Mouse (Mus musculus) naive thymus-derived CD4-positive, alpha-beta T cell, adult 2 months (primary cell): ENCODE measurements around the gene Wars.

Experiments used
- DNase-seq: peaks from one replicate; pipeline ENCODE4 v3.0.0-alpha.2; 2011; ENCODE audit warnings: low read depth

The Wars gene

DNA sequence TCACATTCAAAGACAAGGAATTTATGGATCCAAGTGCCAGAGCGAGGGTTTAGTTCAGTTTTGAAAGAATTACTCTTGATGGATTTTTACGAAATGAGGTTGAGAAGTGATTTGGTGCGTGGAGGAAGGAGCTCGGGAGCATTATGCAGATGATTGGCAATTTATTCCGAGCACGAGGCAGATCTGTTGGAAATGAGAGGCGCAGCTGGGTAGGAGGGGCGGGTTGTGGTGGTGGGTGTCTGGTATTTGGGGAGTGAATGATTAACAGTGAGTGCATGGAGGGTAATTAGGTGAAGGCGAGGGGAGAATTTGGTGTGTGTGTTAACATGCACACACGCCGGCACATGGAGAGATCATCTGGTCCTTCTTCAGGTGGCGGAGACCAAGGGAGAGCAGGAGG is 12.4 kb upstream of the Wars start:
- no peak for DNase-seq

DNA sequence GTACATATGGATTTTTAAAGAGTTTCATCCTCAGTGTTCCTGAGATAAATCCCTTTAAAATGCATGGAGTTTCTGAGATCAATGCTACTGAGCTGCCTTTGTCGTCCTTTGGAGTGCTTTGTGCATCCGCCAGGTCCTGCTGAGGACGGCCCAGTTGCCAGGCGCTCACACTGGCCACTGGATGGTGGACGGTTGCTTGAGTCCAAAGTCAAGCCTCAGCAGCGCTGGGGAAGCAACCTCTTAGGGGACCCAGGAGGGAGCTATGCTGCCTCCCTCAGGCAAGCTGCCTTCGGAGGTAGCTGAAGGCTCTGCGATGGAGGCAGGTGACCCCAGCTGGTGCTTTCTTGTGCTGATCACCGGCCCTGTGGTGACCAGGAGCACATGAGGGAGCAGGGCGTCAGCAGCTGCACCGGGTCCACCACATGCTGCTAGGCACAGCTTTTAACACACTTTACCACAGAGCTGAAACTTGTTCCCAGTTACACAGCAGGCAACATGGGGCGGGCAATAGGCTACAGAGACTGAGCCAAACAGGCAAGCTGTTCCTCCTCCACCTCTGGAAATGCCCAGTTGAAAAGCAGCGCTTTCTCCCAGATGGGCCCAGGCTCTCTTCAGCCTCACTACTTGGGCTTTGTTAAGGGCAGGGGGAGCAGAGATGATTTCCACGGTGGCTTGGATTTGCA is 11.8 kb upstream of the Wars start:
- DNase-seq = no peak

DNA sequence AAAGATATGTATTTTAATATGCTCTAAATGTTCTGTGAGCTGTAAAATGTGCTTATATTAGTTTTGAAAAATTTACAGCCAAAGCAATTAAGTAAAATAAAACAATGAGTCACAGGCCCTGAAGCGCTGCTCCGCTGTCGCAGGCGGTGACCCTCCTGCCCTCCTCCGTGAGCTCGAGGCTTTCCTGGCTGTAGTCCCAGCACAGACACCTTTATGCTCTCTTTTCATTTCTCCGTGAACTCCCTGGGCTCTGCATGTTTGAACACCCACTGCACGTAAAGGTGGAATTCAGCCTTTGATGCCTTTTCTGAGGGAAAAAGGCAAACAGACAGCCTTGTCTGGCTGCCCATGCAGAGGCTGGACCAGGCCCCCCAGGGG is 10.3 kb upstream of the Wars start:
- no peak for DNase-seq

DNA sequence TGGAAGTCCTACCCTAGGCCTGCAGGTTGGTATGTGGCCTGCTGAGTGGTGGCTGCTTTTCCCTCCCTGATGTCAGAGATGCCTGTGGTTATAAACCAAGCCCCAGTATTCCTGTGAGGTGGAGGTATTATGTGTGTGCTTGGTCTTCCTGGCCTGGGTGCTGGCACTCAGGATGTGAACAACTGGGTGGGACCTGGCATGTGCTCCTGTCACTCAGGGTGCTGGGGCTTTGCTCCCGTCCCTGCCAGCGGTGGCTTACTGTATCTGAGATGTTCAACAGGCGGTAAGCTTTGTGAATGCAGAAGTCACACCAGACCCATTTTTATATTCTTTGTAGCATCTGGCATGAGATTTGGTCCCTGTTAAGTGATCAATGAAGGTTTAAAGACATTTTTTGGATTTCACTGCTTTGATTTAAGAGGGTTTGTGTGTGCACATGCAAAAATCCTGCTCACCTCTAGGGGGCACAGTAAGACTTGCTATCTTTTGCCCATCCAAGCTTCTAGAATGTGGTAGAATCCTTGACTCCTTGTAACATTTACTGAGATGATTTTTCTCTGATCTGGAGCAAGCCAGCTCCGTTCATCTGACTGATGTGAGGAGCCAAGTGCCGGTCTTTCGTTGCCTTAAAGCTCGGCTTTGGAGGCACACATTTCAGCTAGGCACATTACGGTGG is 9.8 kb upstream of the Wars start:
- peak; percentile 47 for DNase-seq

DNA sequence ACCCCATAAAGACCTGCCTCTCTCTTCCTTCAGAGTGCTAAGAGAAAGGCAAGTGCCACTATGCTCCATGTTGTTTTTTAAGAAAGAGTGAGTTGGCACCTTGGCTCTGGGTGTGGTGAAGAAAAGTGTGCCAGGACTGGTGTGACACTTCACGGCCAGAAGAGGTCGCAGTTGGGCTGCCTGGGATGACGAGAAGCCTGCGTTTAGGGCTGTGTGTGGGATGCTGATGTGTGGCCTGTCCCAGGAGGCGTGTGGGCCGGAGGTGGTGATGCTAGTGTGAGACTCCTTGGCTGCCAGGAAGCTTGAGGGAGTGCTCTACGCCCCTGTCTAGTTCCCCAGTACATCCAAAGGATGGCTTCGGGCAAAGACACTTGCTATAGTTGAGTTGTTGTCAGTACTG is 9.0 kb upstream of the Wars start:
- DNase-seq = peak; percentile 60

DNA sequence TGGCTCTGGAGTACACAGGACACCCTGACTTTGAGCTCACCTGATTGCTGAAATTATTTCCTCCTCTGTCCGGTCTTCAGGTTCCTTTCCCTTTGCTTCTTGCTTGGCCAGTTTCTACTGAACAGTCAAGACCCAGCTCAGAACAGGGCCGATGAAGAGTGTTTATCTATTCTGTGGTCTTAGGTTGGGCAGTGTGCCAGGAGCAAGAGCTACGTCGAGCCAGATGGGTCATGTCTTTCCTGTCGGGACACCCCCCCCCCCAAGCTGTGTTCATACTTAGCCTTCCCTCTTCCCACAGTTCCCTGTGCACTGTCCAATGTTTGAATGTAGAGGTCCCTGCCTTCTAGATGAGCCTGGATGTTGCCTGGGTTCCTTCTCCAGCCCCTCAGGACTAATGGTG is 7.4 kb upstream of the Wars start:
- no peak for DNase-seq

DNA sequence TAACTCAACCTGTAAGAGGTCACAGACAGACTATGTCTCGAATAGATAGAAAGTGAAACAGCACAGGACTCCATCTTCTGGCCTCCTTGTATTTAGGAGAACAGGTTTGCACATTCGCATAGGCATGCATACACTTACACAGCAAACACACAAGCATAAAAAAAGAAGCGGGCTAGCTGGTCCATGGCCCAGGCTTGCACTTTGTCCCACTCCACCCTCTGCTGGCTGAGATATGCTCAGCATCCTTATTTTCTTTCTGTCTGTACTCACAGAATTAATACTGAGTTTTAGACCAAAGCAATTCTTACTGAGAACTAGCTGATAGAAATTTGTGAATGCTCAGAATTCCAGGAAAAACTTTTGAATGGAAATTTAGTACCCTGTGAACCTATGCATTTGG is 2.0 kb upstream of the Wars start:
- DNase-seq = peak; percentile 30

DNA sequence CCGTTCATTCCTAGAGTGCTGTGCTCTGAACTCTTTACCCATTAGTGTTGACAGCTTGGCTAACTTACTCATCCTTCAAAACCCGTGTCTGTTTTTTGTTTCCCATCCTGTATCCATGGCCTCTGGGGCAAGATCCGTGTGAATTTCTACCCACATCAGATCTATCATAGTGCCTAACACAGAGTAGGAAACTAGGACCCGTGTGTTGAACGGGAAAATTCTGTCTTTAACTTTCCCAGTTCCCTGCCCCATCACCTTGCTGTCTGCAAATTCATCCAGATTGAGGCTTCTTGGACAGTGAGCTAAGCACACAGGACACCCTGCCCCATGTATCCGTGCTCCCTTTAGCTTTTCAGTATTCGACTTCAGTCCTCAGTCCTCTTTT is 450 bp upstream of the Wars start:
- DNase-seq = no peak

DNA sequence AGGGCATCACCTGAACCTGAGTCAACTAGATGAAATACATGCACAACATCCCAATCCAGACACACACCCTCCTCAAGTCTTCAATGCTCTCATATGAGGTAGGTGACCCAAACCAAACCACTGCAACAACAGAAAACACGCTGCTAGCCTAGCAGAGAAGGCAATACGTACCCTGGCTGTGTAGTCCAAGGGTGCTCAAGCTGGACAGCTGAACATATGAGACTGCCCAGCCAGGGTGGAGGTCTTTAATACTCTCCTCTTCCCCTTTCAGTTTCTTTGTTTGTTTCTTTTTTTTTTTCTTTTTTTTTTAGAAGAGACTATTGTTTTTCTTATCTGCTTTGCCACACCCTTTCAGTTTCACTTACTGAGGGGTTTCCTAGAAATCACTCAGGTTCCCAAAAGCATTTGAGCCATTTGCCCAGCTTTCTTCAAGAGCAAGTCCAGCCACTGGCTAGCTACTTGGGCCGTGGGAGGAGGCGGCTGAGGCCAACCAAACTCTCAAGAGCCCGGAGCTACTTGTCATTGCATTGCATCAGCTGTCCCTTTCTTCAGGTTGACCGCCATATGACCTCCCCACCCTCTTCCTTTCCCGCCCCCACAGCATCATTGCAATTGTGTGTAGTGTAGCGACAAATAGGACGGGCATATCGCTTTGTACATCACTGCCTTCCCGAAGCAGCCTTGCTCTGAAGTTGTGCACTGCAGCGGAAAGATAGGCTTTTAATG is 822 bp downstream of the Wars start, which contains the start of gene Wdr25:
Wdr25 (plus strand) TSS at position 643 of the 726 bp plus-strand sequence.
- no peak for DNase-seq

DNA sequence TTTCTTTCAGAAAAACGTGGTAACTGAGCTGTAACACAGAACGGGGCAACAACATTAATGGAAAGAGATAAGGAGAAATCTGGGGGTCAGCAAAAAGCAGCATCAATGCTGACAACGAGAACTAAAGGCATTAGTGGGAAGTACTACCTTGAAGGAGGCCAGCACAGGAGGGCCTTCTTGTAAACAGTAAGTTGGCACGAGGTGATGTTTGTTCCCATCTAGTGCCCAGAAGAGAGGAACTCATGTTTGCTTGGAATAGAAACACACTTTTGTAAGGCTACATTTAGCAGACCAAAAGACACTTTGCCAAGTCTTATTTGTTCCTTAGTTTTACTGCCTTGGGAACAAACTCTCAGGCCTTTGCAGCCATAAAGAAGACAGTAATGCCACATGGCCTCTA is 5.3 kb downstream of the Wars start:
- no peak for DNase-seq

DNA sequence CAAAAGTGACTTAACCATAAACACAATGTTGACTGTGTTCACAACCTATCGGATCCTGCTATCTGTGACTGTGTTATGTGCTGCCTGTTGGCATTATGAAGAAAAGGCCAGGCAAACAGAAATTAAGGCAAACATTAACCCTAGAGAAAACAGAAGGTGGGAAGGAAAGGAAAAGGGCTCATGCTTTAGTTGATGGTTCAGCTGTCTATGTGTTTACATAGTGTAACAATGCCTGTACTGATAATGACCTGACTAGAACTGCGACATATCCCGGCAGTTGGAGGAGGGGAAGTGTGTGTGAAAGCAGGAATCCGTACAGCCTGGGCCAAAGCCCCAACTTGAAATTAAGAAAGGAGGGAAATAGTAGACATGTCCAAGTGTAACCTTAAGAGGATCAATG is 6.9 kb downstream of the Wars start:
- no peak for DNase-seq

DNA sequence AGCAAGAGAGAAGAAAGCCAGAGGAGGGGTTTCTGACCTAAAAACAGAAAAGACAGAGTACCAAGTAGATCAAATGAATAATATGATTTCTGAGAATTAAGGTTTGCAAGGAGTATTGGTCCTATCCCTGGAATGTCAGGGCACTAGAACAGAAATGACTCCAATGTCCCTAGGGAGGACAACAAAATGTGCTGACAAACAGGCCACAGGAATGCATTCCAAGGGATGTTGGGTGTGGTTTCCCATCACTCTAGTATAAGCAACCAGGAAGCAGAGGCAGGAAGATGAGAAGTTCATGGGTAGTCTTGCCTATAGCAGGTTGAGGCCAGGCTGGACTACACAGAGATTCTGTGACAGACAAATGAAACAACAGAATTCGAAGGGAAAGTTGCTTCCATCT is 8.1 kb downstream of the Wars start:
- DNase-seq = no peak

DNA sequence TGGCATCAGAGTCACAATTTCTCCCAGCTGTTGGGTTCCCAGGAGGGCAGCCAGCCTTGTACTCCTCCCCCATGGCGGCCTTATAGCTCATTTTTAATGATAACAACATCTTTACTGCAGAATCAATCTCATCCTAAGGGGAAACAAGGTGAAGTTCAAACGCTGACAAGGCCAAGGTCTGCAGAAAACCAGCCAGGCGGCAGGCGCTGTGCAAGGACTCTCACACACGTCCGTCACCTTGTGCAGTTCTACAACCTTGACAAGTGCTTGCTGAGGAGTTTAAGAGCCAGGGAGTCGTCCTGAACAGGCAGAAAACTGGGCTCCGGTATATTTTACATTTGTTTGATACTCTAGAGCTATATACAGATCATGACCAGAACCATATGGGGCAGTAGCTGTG is 11.2 kb downstream of the Wars start:
- DNase-seq = no peak

DNA sequence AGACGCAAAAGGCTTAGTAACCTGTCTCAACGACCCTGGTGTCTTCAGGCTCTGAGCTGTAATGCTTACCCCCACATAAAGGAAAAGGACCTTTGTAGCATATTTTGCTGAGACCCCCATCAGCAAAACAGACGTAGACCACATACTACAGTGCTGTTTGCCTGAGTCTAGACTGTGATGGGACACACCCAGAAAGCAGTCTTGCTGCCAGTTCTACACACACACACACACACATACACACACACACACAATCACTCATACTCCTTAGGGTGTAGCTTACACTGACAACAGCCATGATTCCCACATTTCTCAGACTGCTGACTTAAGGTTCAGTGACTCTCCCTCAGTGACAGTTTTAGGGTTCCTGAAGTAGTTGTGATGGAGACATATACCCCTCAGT is 12.8 kb downstream of the Wars start:
- DNase-seq = no peak

DNA sequence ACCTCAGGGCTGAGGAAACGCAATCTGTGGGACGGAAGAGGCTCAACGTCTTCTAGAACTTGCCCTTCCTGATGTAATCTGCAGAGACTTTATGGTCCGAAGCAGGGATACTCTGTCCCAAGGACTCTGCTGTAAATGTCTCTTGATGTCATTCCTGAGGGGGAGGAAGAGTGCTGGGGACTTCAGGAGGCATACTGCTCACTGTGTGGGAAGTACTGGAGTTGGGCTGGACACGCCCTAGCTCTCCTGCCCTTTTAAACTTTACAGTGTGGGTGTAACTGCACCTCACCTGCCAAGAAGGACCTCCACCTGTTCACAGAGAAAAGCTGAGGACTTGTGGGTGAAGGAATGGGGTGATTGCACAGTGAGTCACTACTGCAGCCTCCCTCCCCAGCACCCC is 13.4 kb downstream of the Wars start:
- no peak for DNase-seq

DNA sequence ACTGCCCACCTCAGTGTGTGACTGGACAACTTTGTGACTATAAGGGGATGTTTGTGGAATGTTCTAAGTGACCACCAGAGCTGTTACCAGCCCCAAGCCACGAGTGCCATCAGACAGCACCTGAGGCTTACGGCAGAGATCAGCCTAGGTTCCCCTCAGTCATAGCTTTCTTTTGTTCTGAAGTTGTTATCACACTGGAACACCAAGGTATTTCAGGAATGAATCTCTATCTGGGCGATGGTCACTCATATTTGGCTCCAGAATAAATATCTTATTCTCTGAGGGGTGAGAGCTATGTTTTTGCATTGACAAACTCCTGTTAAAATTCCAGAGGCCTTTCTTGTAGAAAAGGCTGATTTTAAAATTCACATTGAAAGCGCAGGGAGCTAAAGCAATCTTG is 14.8 kb downstream of the Wars start:
- DNase-seq = no peak

DNA sequence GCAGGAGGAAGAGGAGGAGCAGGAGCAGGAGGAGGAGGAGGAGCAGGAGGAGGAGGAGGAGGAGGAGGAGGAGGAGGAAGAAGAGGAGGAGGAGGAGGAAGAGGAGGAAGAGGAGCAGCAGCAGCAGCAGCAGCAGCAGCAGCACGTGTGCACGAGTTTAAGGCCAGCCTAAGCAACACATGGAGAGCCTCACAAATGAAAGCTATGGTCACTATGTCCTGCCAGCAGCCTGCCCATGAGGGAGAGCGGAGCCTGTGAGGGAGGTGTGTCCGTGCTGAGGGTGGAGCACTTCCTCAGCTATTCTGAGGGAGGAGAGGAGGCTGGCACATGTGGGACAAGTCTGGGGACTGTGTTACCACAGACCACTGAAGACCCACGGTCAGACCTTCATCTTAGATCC is 20.9 kb downstream of the Wars start:
- no peak for DNase-seq

DNA sequence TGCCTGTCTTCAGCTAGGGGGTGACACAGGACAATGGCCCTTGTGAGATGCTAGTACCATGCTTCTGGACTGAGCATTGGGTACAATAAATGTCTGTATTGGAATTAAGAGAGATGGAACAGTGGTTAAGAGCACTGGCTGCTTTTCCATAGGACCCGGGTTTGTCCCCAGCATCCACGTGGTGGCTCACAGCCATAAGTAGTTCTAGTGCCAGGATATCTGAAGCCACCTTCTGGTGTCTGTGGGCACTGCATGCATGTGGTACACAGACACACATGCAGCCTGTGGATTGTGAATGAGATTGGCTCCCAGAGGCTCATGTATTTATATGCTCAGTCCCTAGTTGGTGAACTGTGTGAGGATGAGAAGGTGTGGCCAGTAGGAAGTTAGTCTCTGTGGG is 24.4 kb downstream of the Wars start:
- DNase-seq = peak; percentile 11

DNA sequence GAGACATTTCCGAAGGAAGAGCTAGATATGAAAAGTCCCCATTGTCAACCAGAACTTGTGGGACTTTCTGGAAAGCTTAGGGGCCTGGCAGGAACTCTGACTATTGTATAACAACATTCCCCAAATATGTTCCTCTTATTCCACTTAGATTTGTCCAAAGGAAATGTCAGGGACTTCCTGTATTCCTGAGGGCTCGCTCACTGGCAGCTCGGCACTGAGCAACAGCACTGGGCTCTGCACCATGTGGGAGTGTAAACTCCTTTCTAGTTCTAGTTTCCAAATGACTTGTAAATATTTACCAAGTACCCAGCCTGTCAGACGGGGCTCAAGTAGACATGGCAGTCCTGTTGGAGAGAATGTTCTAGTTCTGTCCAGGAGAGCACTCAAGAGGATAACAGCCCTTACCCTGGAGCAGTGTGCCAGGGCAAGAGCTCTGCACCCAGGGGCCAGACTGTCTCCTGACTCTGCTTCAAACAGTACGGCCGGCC is 28.9 kb downstream of the Wars start:
- DNase-seq = no peak

DNA sequence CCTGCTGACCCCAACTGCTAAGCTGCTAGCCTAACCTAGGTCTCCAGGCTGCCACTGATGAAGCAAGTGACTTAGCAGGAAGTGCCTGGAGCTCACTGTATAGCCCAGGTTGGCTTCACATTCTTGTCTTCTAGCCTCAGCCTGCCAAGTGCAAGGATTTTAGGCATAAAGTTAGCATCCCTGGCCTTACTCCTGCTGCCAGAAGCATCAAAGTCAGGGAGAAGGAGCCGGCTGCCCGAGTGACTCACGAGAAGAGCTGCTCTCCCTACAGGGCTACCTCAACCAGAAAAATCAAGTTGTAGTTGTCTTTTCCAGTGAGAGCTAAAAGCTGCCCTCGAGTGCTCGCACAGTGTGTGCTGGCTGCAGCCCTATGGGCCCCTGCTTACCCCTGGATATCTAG is 35.5 kb downstream of the Wars start:
- DNase-seq = no peak

DNA sequence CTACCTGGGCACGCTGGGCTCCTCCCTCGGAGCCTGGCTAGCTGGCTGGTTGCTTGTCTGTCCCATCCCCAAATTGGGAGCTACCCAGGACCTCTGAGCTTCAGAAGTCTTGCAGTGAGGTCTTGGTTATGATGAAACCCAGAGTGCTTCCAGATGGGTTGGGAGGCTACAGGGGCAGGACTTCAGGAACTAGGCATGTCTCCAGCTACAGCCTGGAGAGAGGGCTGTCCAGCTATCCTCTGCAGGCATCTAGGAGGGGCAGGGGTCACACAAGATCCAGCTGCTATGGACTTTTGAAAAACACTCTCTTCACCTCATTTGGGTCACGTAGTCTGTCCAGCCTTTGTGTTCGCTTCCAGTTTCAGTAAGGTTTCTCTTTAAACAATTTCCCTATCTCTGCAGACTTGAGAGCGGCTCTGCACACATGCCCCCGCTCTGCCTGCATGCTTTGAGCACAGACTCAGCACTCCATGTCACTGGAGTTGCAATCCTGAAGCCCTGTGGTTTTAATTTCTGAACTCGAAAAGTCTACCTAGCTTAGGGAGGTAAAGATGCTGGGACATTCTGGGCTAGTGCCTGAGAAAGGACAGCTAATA is 36.3 kb downstream of the Wars start:
- no peak for DNase-seq

DNA sequence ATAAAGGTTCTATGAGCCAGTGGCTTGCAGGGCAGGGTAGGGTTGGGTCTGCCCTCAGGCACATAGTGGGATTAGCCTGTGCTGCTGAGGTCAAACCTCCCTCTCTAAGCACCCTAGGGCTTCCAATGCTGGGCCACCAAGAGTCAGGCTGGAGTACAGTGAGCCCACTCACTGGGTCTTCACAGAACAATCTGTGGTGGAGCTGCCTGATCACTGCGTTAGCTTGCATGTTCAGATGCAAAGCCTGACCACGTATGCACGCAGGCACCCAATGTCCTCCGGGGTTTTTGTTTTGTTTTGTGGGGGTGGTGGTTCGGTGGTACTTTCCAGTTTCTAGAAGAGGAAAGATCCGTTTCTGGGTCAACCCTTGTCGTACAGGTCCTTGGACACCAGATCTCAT is 36.9 kb downstream of the Wars start:
- no peak for DNase-seq

DNA sequence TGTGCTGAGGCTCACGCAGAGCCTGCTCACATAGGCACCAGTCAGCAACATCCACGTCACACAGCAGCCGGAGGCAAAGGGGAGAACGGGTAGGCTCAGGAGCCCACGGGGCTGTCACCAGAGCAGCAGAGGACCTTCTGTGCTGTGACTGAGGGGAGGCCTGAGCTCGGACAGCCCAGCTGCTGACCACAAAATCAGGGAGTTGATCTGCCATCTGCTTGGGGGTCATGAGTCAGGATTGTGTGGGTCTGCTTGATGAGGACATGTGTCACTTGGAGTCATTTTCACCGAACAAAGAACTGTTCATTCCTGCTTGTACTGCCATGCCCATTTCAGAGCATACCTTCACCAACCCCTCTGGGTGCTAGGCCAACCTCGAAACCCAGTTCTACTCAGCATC is 37.8 kb downstream of the Wars start:
- no peak for DNase-seq
